Mouse (Mus musculus): ENCODE measurements at regions not wholly inside any gene's neighbourhood (a gene's known extent, or its start where the extent isn't known, plus 50 kb on each side); places are given as distances from the start of the nearest gene placed in this dataset.
"Not testable (repeated sequence)": the region's sequence is repeated elsewhere in the genome, so short reads cannot be mapped to it uniquely, and the experiment has no call there.

DNA sequence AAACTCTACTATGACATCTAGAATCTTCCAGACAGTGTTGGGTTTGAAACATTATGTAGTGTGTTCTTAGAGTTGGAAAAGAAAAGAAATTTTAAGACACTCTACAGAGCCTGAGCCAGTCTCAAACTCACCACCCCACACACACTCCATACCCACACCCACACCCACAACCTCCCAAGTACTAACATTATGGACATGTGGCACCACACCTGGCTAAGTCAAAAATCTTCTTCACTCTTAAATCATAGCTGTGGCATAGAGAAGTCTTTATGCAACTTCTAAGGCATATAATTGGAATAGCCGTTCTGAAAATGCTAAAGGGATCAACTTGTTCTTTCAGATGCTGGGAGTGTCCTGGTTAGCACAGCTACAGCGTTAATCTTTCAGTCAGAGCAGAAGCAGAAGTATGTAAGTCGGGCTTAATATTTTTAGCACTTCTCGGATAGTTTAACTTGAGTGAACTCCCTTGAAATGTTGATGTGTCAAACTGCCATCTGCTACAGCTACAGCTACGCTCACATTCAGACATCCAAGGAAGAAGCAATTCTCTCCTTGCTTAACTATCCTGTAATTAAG lies 68.6 kb upstream of the Creb1 start:
- no peak for DNase-seq (ENCODE audit: low read depth, low spot score)

DNA sequence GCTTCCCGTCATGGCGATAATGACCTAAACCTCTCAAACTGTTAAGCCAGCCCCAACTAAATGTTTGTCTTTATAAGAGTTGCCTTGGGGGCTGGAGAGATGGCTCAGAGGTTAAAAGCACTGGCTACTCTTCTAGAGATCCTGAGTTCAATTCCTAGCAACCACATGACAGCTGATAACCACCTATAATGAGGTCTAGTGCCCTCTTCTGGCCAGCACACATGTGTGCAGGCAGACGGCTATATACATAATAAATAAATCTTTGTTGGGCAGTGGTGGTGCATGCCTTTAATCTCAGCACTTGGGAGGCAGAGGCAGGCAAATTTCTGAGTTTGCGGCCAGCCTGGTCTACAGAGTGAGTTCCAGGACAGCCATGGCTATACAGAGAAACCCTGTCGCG lies 70.8 kb upstream of the Creb1 start:
- not testable (repeated sequence) for DNase-seq (ENCODE audit: low read depth, low spot score)

DNA sequence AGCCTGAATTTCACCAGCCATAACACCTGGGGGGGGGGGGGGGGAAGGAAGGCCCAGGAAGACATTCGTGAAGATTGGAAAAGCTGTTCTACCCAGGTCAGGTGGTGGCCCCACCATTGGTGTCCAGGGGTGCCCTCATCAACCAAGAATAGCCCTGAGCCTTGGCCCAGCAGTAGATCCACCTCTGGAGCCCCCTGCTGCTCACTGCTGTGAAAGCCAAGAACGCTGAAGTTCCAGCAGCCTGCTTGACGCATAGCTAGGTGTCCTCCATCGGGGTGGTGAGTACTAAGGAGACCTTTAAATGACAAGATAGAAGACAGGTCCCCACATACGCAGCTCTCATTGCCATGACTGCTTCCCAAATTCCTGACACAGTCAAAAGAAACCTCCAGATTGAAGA lies 74.6 kb upstream of the Creb1 start:
- DNase-seq (ENCODE audit: low read depth, low spot score): no peak

DNA sequence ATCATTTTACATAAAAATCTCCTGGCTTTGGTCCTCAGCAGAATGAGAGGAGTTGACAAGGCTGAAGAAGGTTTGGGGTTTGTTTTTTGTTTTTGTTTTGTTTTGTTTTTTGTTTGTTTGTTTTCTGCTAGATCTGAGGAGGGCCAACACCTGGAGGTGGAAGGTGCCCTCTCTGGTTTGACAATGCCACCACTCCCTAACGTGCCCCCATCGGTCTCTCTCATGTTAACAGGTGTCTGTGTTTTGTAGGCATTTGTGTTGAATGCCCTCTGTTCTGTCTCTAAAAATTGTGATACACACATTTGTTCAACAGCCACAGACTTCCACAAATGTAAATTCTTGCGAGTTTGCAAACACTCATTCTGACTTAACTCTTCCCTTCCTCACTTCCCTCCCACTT lies 83.3 kb upstream of the Creb1 start:
- DNase-seq (ENCODE audit: low read depth, low spot score): no peak

DNA sequence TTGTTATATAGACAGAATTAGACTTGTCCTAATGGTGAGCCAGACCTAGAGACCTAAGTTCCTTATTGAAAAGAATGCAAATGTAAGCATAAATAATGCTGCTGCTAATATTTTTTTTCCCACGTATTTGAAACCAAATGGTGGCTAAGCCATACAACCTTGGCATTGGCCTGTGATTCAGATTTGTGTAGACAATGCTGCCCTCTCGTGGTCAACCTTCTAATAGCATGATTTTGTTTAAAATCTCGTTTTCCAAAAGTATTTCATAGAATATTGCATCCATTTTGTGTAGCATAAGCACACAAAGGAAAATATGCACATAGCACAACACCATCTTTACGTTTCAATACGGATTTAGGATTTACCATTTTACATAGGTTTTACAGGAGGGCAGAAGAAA lies 84.4 kb upstream of the Creb1 start:
- DNase-seq (ENCODE audit: low read depth, low spot score): peak; percentile 60

DNA sequence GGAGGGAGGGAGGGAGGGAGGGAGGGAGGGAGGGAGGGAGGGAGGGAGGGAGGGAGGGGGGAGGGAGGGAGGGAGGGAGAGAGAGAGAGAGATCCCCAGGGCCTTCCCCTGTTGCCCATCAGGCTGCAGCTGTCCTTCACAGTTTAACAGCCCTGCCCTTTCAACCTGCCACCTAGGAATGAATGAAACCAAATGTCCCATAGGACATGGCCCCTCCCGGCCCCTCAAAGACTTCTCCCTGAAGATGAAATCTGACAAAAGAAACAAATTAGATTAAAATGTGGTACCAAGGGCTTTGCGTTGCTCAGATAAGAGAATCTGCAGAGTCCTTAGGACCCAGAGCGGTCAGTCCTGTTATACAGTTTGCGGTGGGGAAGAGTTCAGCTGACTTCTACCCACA lies 86.0 kb upstream of the Creb1 start:
- DNase-seq (ENCODE audit: low read depth, low spot score): no peak

DNA sequence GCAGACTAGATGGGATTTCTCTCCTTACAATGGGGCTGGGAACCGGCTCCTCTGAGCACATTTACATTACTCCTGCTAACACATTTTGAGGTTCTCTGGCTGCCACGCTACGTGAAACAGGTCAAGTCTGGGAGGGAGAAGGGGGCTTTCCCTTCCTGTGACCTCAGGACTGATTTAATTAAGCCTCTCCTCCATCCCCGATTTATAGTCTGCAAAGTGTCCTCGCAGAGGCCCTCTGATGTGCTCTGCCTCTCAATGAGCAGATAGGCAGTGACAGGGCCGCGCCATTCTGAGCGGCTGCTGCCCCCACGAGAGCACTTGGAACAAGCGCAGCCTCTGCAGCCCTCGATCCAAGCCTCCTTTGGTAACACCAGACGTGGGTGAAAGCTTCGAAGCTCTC lies 86.5 kb upstream of the Creb1 start:
- peak; percentile 62 for DNase-seq (ENCODE audit: low read depth, low spot score)

DNA sequence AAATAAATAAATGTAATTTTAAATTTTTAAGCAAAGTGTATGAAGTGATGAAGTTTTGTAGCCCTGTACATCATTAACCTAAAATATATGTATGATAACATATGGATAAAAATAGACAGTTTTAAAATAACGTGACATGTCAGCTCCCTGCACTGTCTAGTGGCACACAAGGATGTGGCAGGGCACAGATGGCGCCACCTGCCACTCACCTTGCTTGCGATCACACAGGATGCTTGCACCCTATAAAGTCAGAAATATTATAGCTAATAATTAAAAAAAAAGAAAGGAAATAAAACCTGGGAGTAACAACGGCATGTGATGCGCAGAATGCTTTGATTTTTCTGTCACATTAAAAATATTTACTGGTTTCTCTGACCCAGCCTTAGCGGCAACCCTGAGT lies 89.0 kb upstream of the Creb1 start:
- DNase-seq (ENCODE audit: low read depth, low spot score): no peak

DNA sequence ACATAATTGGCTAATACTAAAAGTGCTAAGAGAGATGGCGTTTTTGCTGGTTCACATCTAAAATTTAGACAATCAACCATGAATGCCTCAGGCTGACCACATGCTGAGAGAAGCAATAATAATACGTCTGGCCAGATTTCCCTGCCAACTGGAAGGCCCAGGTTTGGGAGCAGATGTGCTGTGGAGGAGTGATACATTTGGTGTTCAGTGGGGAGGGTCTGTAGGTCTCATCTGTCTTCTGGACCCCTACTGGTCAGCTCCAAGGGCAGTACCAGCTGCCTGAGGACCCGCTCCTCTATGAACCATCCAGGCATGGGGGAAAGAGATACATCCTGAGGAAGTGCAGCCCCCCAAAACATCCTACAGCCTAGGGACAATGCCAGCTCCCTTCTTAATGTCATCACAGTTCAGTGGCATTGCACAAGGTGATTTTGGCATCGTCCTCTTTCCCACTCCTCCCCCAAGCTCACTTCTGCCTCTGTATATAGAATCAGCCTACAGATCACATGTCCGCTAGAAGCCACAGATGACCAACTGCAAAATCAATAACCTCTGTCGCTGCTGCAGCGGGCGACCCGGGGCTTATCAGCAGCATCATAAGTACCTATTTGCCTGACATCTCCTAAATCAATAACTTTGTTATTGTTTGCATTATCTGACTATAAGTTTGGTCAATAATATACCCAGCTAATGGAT lies 90.1 kb upstream of the Creb1 start:
- no peak for DNase-seq (ENCODE audit: low read depth, low spot score)

DNA sequence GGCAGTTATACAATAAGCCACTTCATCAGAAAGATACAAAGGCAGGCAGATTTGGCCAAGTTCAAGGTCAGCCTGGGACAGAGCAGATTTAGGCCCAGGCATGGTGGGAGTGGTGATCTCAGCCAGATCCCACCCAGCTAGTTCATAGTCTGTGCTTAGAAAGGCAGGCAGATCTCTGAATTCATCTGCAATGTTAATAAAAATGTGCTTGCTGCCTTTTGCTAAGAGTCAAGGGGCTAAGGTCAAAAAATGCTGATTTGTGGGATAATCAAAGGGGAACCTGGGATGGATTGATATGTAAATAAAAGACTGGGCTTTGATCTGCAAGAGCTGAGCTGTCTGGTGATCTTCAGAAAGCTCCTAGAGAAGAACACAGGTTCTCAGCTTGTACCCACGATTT lies 109.2 kb upstream of the Creb1 start:
- no peak for DNase-seq (ENCODE audit: low read depth, low spot score)

DNA sequence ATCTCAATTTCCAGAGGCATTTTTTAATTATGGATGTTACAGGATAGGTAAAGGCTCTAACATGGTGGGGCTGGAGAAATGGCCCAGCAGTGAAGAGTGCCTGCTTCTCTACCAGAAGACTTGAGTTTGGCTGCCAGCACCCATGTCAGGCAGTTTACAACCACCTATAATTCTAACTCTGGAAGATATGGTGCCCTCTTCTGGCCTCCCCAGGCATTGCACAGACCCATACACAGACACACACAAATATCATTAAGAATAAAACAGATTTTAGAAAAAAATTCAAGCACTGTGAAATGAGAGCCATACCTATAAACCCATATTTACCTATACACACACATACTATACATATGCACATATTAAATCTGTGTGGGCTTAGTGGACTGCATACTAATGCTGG lies 113.9 kb upstream of the Creb1 start:
- no peak for DNase-seq (ENCODE audit: low read depth, low spot score)

DNA sequence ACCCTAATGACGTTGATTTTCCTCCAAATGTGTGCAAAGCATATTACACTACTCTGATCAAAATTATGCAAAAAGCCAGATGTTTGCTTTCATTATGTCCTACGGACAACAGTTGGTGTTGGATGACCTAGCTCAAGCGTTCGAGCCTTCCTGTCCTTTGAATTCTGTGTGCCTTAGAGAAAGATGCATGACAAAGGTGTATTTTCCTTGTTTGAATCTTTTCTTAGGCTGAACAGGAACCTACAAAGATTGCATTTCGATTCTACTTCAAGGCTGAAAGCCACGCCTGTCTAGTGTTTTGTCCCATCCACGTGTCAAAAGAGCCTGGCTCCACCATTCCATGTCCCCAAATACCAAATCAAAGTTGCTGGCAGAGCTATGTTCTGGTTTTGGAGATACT lies 116.5 kb upstream of the Creb1 start:
- no peak for DNase-seq (ENCODE audit: low read depth, low spot score)

DNA sequence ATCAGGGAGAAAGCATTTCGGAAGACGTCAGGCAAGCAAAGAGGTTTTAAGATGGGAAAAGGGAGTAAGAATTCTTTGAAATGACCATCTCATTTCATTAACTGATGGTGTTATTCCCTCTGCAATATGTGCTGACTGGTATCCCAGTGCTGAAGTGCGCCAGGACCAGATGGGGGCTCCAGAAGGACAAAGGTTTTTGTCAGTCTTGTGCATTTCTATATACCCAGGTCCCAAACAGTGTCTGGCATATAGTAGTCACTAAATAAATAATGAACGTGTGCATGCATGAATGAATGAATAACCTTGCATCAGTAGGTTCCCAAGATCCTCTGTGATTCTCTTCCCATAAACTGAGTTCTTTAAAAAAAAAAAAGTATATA lies 119.3 kb upstream of the Creb1 start:
- DNase-seq (ENCODE audit: low read depth, low spot score): no peak

DNA sequence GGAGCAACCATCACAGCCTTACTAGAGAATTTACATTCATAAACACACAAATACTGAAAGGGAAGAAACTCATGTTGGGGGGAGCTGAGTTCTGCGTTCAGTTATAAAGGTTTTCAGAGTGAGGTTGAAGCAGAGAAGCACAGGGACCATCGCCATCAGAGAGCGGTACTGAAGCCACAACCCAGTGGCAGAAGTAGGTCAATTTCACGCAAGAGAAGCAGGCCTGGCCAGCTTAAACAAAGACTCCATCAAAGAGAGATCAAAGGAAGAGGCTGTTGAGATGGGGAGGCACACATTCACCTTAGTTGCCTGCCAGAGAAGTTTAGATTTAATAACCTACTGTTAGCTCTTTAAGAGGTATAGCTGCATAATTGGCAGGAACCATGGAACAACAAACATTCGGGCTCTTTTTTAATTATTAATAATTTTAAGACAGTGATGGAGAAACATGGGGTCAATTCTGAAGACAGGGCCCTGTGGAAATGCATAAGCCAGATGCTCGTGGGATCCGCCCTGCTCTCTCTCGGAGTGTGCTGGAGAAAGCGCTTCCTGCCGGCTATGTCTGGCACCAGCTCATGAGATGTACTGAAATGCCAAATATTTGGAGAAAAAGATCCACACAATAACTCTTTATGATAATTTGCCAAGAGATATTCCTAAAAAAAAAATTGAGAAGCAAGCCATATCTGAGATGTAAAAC lies 119.8 kb upstream of the Creb1 start:
- no peak for DNase-seq (ENCODE audit: low read depth, low spot score)

DNA sequence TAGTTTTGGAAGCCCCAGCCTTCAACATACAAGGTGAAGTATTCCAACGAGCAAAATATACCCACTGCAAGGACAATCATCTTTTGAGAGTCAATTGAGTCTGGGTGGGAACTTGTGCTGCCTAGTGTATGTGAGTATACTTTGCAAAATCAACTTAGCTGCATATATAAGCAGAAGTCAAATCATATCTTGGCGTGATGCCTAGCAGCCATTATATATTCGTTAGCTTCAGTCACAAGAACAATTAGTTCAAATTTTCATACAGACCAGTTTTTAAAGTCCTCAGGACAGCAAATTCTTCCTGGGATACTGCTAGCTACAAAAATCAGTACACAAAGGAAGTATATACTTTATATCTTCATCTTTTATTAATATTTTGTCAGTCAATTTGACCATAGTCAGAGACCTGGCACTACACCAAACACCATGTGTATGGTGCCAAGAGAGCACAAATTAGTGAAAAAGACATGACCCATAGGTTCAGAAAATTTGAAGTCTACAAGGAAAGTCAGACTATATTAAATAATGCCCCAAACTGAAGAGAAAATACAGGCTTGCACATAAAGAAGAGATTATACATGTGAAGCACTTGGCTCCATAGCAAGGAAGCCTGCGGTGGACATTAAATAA lies 120.5 kb upstream of the Creb1 start:
- DNase-seq (ENCODE audit: low read depth, low spot score): no peak

DNA sequence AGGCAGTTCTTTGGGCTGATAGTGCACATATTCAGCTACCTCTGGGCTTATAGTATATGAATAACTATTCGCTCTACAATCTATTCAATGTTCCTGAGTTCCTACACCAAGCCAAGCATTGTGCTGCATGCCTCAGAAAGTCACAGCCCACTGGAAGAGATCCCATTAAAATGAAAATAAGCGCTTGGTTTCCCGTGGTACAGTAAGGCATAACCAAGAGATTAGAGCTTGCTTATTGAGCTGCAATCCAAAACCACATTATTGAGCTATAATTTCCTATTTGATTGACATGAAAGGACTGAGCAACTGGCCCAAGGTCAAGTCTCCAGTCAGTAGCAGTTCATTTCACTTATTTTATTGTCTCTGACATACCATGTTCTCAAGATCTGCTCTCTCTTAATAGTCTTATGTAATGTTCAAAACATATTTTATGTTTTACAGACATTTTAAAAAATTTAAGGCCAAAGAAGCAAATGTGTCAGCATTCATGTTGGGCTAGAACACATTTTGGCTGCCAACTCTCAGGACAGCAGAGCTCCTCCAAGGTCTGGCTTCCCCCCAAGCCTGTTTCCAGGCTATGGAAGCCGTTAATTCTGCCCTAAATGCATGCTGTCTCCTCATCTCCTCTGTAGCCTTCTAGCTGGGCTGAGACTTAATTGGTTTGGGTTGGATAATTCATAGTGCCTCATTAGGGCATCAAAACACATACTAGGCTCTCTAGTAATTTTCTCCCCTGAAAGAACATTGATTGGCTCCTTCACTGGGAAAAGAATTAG lies 123.5 kb upstream of the Creb1 start:
- DNase-seq (ENCODE audit: low read depth, low spot score): no peak

DNA sequence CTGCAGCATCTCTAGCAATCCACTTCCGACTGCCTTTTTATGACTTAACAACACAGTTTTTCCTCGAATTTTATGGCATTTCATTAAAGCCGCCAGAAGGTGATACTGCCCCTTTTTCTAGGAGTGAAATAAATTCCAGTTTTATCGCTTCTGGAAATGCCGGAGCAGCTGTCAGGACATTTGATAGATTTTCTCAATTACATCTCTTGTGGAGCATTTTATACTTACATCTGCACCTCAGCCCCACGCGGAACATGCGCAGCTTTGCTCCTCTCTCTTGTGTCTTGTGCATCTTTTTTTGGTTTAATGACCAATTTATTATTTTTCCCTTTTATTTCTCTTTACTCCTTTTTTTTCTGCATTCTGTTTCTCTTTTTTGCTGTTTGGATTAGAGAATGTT lies 140.9 kb upstream of the Creb1 start:
- no peak for DNase-seq (ENCODE audit: low read depth, low spot score)

DNA sequence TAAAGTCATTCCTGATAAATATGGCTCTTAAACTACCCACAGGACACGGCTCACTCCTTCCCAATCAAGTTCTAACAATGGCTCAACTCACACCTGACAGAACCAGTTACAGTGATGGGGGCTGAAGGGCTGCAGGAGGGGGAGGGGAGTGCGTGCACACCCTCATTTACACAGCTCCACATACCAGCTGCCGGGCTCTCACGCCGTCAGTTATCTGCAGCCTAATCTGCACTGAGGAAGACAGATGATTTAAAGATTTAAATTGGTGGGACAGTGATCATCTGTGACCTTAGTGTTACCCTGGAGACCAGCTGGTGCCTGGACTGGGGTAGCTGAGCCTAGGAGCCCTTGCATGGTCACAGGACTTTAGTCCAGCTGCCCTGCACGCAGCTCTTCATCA lies 151.2 kb upstream of the Creb1 start:
- peak; percentile 40 for DNase-seq (ENCODE audit: low read depth, low spot score)

DNA sequence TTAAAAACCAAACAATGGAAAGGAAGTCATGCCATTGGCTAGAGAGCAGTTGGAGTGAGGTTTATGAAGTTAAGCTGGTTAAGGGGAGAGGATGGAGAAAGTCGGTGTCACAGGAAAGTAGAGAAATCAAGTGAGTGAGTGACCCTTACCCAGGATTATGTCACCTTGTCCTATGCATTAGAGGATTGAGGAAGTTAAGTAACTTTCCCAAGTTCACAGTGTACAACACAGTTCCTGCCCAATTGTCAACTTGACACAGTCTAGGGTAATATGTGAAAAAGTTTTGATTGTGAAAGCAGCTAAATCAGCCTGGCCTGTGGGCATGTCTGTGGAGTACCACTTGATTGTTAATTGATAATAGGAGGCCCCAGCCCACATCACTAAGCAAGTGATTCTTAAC lies 156.0 kb upstream of the Creb1 start:
- not testable (repeated sequence) for DNase-seq (ENCODE audit: low read depth, low spot score)

DNA sequence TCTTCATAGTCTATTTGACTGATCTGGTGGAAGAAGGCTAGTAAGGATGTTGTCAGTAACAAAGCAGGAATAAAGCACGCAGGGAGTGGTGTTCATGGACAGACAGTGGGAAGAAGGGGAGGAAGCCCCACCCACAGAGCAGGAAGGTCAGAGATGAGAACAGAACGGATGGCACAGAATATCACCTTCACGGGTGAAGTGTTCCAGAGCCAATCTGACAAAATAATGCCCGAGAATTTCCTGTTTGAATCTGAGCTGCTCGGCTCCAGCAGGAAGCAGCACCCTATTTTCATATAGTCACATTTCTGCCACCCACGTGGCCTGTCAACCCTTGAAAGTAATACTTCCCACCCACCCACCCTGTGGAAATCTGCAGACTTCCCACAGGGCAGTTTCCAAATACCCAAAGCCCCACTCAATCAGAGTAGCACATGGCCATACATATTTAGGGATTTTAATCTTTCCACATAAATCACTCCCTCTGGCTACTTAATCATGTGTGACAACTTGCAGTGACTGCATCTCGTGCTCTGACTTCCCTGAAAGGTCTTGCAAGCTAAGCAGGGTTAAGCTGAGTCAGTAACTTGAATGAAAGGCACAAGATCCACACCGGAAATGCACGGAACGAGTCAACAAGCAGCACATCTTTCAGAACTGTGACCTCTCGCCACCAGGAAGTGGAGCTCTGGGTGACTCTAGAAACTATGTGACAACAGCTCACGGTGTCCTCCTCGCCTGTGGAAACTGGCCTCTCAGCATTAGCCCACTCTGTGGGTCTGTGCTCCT lies 158.0 kb upstream of the Creb1 start:
- DNase-seq (ENCODE audit: low read depth, low spot score): no peak

DNA sequence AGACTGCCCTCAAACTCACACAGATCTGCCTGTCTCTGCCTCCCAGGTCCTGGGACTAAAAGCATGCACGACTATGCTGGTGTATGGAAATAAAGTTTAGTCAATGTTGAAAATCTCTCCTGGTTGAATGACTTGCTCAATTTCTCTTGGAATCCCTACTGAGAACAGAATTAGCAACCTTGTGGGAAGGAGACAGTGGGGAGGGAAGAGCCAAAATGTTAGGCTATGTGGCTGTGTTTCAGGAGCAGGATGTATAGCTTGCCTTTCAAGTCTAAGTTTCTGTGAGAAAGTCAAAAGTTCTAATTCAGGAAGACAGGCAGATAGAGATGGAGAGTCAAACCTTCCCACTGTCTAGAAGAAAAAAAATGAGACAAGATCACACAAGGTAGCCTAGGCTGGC lies 168.3 kb upstream of the Creb1 start:
- no peak for DNase-seq (ENCODE audit: low read depth, low spot score)

Measured in retina, postnatal 7 days (tissue).